Mouse (Mus musculus): ENCODE results near the gene Pcyt2. TPM values are rescaled to one million over a fixed set of nuclear protein-coding genes. Genes with fewer than 3 reads are reported as not detected.
A peak's percentile ranks its signal among the peaks of the same experiment; 100 is the strongest.

Gene Pcyt2
- total and polyA plus RNA-seq, 3 experiments = 86.7 to 87.3 TPM; not detected in 1

- no peak for TF ChIP-seq ZKSCAN1 (IDR thresholded peaks at IDR 0.05; ENCODE audit: low read depth, low read length)
- TF ChIP-seq RAD21 (IDR thresholded peaks at IDR 0.05; ENCODE audit: low read depth, low read length) = no peak
- TF ChIP-seq KAT2A (conservative IDR thresholded peaks at IDR 0.05; ENCODE audit: low read depth, low read length) = peak; percentile 81
- peak; percentile 88 for TF ChIP-seq POLR2AphosphoS2 (IDR thresholded peaks at IDR 0.05; ENCODE audit: low read length)
- peak; percentile 66; the same call in 1 of the 2 replicates for TF ChIP-seq TCF12 (IDR thresholded peaks at IDR 0.05; ENCODE audit: low read depth, low read length)
- peak in 1 of 2 experiments; percentile 62; a peak in 2 of 4 replicates for TF ChIP-seq EP300 (IDR thresholded peaks at IDR 0.05; ENCODE audit: low read depth in 1 of 2, low read length in 2 of 2)
- no peak for TF ChIP-seq GATA1 (IDR thresholded peaks at IDR 0.05; ENCODE audit: low read depth, low read length)
- TF ChIP-seq POLR2A (IDR thresholded peaks at IDR 0.05; ENCODE audit: control insufficient read depth in 1 of 2, insufficient read depth in 1 of 2, low read depth in 1 of 2, low read length in 2 of 2, poor library complexity in 1 of 2) = peak; percentile 91 to 97
- no peak for TF ChIP-seq BHLHE40 (IDR thresholded peaks at IDR 0.05; ENCODE audit: borderline replicate concordance, low read depth, low read length)
- TF ChIP-seq UBTF (IDR thresholded peaks at IDR 0.05; ENCODE audit: borderline replicate concordance, insufficient read depth, low read depth, low read length) = no peak
- TF ChIP-seq CHD2 (IDR thresholded peaks at IDR 0.05; ENCODE audit: low read length) = no peak
- peak; percentile 89; the same call in 1 of the 2 replicates for TF ChIP-seq MAZ (IDR thresholded peaks at IDR 0.05; ENCODE audit: low read depth, low read length)
- TF ChIP-seq USF1 (IDR thresholded peaks at IDR 0.05; ENCODE audit: low read depth, low read length) = peak; percentile 79
- TF ChIP-seq CHD1 (IDR thresholded peaks at IDR 0.05; ENCODE audit: low read depth, low read length) = no peak
- TF ChIP-seq MXI1 (IDR thresholded peaks at IDR 0.05; ENCODE audit: low read depth, low read length) = peak; percentile 69
- TF ChIP-seq MYB (IDR thresholded peaks at IDR 0.05; ENCODE audit: low read depth, low read length) = peak; percentile 73
- TF ChIP-seq NELFE (IDR thresholded peaks at IDR 0.05; ENCODE audit: low read depth, low read length) = peak; percentile 89
- 0 out of 2 replicates have a peak, but pooled peaks have one; percentile 7 for TF ChIP-seq MEF2A (IDR thresholded peaks at IDR 0.05; ENCODE audit: extremely low read depth, insufficient replicate concordance, low read depth, low read length, poor library complexity, severe bottlenecking)
- peak; percentile 66 for TF ChIP-seq SIN3A (IDR thresholded peaks at IDR 0.05; ENCODE audit: low read length)
- peak; percentile 96 for TF ChIP-seq ZMIZ1 (IDR thresholded peaks at IDR 0.05; ENCODE audit: low read depth, low read length)
- TF ChIP-seq ELF1 (IDR thresholded peaks at IDR 0.05; ENCODE audit: low read depth, low read length) = peak; percentile 79; the same call in 1 of the 2 replicates
- peak; percentile 77; the same call in 1 of the 2 replicates for TF ChIP-seq TBP (IDR thresholded peaks at IDR 0.05; ENCODE audit: low read depth, low read length)
- TF ChIP-seq RCOR1 (IDR thresholded peaks at IDR 0.05; ENCODE audit: low read depth, low read length) = peak; percentile 19; the same call in 1 of the 2 replicates
- TF ChIP-seq HCFC1 (IDR thresholded peaks at IDR 0.05; ENCODE audit: low read depth, low read length) = peak; percentile 89
- TF ChIP-seq ETS1 (IDR thresholded peaks at IDR 0.05; ENCODE audit: low read depth, low read length) = peak; percentile 76; the same call in 1 of the 2 replicates
- TF ChIP-seq E2F4 (IDR thresholded peaks at IDR 0.05; ENCODE audit: borderline replicate concordance, low read depth, low read length) = peak; percentile 88; the same call in 1 of the 2 replicates
- no peak; the same call in 1 of the 2 replicates for TF ChIP-seq POLR2AphosphoS5 (IDR thresholded peaks at IDR 0.05; ENCODE audit: borderline replicate concordance, low read depth, low read length)
- no peak for TF ChIP-seq USF2 (IDR thresholded peaks at IDR 0.05; ENCODE audit: borderline replicate concordance in 1 of 2, insufficient read depth in 1 of 2, low read depth in 1 of 2, low read length in 2 of 2)
- no peak for TF ChIP-seq SMC3 (IDR thresholded peaks at IDR 0.05; ENCODE audit: low read depth, low read length)
- TF ChIP-seq JUND (IDR thresholded peaks at IDR 0.05; ENCODE audit: low read depth, low read length) = no peak
- no peak for TF ChIP-seq GABPA (IDR thresholded peaks at IDR 0.05; ENCODE audit: low read depth, low read length)
- no peak for TF ChIP-seq TAL1 (IDR thresholded peaks at IDR 0.05; ENCODE audit: low read length)
- peak; percentile 97 for TF ChIP-seq NRF1 (IDR thresholded peaks at IDR 0.05; ENCODE audit: insufficient read depth, low read depth, low read length, poor library complexity, severe bottlenecking)
- TF ChIP-seq CTCF (IDR thresholded peaks at IDR 0.05 in 2 of 3, conservative IDR thresholded peaks at IDR 0.05 in 1 of 3; ENCODE audit: control insufficient read depth in 1 of 3, insufficient read depth in 1 of 3, low read depth in 2 of 3, low read length in 3 of 3, poor library complexity in 1 of 3, severe bottlenecking in 1 of 3) = peak in 1 of 3 experiments; percentile 9; a peak in 1 of 6 replicates
- peak; percentile 99 for TF ChIP-seq MAX (IDR thresholded peaks at IDR 0.05; ENCODE audit: low read length)
- H3K4me1 ChIP-seq (ENCODE audit: control insufficient read depth in 1 of 2, insufficient read depth in 2 of 2, low read length in 2 of 2) = peaks cover 5 to 39% of the 10 kb centered on the region in 2 experiments
- H3K36me3 ChIP-seq (ENCODE audit: control insufficient read depth in 1 of 2, insufficient read depth in 2 of 2, low read length in 2 of 2) = peaks cover 39 to 52% of the 10 kb centered on the region in 2 experiments
Observed at GRCm38 (mm10) chr11:120598283-120598989, 19.3 kb downstream of the Pcyt2 start, which contains the start of the genes Alyref and Anapc11. Alyref (minus strand) TSS chr11:120598365. Anapc11 (plus strand) TSS chr11:120598421.

More at GRCm38 (mm10) chr11:120598283-120598989, 19.3 kb downstream of the Pcyt2 start, which contains the start of the genes Alyref and Anapc11:
- Histone ChIP-seq H3K79me2 (ENCODE audit: control insufficient read depth, insufficient read depth, low read length, poor library complexity) (peaks cover 59% of the 10 kb centered on the region), H3K9ac (ENCODE audit: control insufficient read depth, low read depth, low read length, poor library complexity, severe bottlenecking) (peak within 1 kb of the TSS; percentile 99), H3K27me3 (ENCODE audit: control insufficient read depth in 1 of 2, insufficient read depth in 2 of 2, low read length in 2 of 2) (no peaks in the 10 kb centered on the region), H3K4me3 (ENCODE audit: control insufficient read depth in 1 of 2, insufficient read depth in 1 of 2, low read depth in 2 of 2, low read length in 2 of 2) (peak within 1 kb of the TSS; percentile 89 to 95), H3K27ac (ENCODE audit: control insufficient read depth, low read depth, low read length) (peak within 1 kb of the TSS; percentile 92), H3K9me3 (replicated peaks; ENCODE audit: insufficient read depth, low read length) (no peaks in the 10 kb centered on the region)
- peak; percentile 99 for DNase-seq (ENCODE audit: low read depth, low spot score)

Data from MEL (cell line).